ENCODE assay signal across 14 mouse cellular contexts in the genomic region with DNA sequence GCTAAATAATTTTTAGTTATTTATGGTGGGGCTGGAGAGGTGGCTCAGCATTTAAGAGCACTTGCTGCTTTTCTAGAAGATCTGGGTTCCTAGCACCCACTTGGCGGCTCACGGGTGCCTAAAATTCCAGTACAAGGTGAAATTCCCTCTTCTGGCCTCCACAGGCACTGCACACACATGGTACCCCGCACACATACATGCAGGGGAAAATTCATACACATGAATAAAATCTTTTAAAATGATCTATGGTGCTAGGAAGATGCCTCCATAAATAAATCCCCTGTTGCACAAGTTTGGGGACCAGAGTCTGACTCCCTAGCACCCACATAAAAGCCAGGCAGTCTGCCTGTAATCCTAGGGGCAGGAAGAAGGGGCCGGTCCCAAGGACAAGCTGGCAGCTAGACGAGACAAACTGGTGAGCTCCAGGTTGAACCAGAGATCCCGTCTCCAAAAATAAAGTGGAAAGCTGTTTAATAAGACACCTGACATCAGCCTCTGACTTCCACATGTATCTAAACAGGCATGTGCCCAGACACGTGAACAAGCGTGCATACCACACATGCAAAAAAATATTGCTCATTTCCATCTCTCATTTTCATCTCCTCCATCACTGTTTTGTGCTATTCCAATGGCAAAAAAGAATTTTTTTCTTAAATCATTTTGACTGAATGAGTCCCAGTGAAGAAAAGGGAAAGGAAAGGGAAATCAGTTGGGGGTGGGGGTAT. TPM values are rescaled to one million over a fixed set of nuclear protein-coding genes. Genes with fewer than 3 reads are reported as not detected.
A peak's percentile ranks its signal among the peaks of the same experiment; 100 is the strongest.
DNase-seq lines count a peak whose midpoint lies in the region; ATAC-seq and TF ChIP-seq lines count a peak whose summit lies in the region.
"Had no signal": no experiment of that assay in that cellular context is flagged by ENCODE, and none has a peak within 500 bp of the region (broad histone marks: within the 10 kb centered on the region; RNA-seq: fewer than 3 reads in every experiment).

No protein-coding gene starts in this region.

- no peaks in the 10 kb centered on the region for H3K36me3 ChIP-seq in heart, embryonic 14.5 days (ENCODE audit: control insufficient read depth, insufficient read depth, low read length)
- no peaks in the 10 kb centered on the region for H3K36me3 ChIP-seq in lung, embryonic 15.5 days
- no peaks in the 10 kb centered on the region for H3K36me3 ChIP-seq in embryonic facial prominence, embryonic 10.5 days (replicated peaks)
- no peaks in the 10 kb centered on the region for H3K36me3 ChIP-seq in liver, embryonic 16.5 days (ENCODE audit: control insufficient read depth, insufficient read depth)
- H3K36me3 ChIP-seq in forebrain, embryonic 11.5 days (ENCODE audit: control insufficient read depth, insufficient read depth, low read length): no peaks in the 10 kb centered on the region
- H3K36me3 ChIP-seq: hindbrain, embryonic 13.5 days had no signal

- 81% methylated on average over 8 of the region's 8 CpGs for WGBS in heart, embryonic 14.5 days
- 89% methylated on average over 8 of the region's 8 CpGs for WGBS in lung, embryonic 15.5 days
- WGBS in lung, adult 2 months: 78% methylated on average over 8 of the region's 8 CpGs
- WGBS in embryonic facial prominence, embryonic 10.5 days: 84% methylated on average over 8 of the region's 8 CpGs
- 53% methylated on average over 8 of the region's 8 CpGs for WGBS in liver, embryonic 16.5 days (ENCODE audit: insufficient replicate concordance)
- 83% methylated on average over 8 of the region's 8 CpGs for WGBS in forebrain, embryonic 11.5 days

- no peak for TF ChIP-seq POLR2A in lung, adult 2 months (IDR thresholded peaks at IDR 0.05; ENCODE audit: borderline replicate concordance, extremely low read depth, low read depth, low read length)

- TF ChIP-seq CTCF in lung, adult 2 months (IDR thresholded peaks at IDR 0.05; ENCODE audit: insufficient read depth, low read length): no peak

- peak overlapping the region; percentile 68 for H3K4me2 ChIP-seq in heart, embryonic 14.5 days (ENCODE audit: low read length)
- peak overlapping the region; percentile 83 for H3K4me2 ChIP-seq in lung, embryonic 15.5 days
- H3K4me2 ChIP-seq in liver, embryonic 16.5 days (ENCODE audit: low read depth, low read length): peak overlapping the region; percentile 74
- no peak overlapping the region for H3K4me2 ChIP-seq in forebrain, embryonic 11.5 days (ENCODE audit: low read depth, low read length, severe bottlenecking)
- H3K4me2 ChIP-seq: forebrain, embryonic 13.5 days; hindbrain, embryonic 13.5 days had no signal

- no peak for DNase-seq in heart, adult 9 months (ENCODE audit: low spot score in 2 of 2)
- DNase-seq in lung, adult 2 months: no peak
- DNase-seq in embryonic facial prominence, embryonic 10.5 days (ENCODE audit: low spot score): no peak
- DNase-seq in forebrain, embryonic 11.5 days (ENCODE audit: low spot score): no peak
- DNase-seq: cerebellum, adult 9-11 months; kidney, adult 9 months; right cerebral cortex, postnatal 14 days had no signal

- H3K27me3 ChIP-seq in heart, embryonic 14.5 days (ENCODE audit: control insufficient read depth, insufficient read depth, low read length): no peaks in the 10 kb centered on the region
- no peaks in the 10 kb centered on the region for H3K27me3 ChIP-seq in lung, embryonic 15.5 days
- peaks cover 27% of the 10 kb centered on the region for H3K27me3 ChIP-seq in embryonic facial prominence, embryonic 10.5 days (replicated peaks; ENCODE audit: low read depth, poor library complexity, severe bottlenecking)
- no peaks in the 10 kb centered on the region for H3K27me3 ChIP-seq in liver, embryonic 16.5 days (ENCODE audit: control insufficient read depth, insufficient read depth, low read depth, low read length)
- H3K27me3 ChIP-seq in forebrain, embryonic 11.5 days (ENCODE audit: control insufficient read depth, insufficient read depth, low read length): peaks cover 16% of the 10 kb centered on the region
- H3K27me3 ChIP-seq: Patski had no signal

- H3K27ac ChIP-seq in heart, embryonic 14.5 days (replicated peaks in 1 of 2; ENCODE audit: control insufficient read depth in 1 of 2, insufficient read depth in 1 of 2, low read depth in 2 of 2, low read length in 2 of 2): peak overlapping the region in 1 of 2 experiments; percentile 85; a peak in 1 of 4 replicates
- no peak overlapping the region for H3K27ac ChIP-seq in lung, embryonic 15.5 days
- H3K27ac ChIP-seq in embryonic facial prominence, embryonic 10.5 days (replicated peaks): no peak overlapping the region
- no peak overlapping the region; the same call in 1 of the 2 replicates for H3K27ac ChIP-seq in liver, embryonic 16.5 days (ENCODE audit: low read length)
- H3K27ac ChIP-seq in forebrain, embryonic 11.5 days (ENCODE audit: low read depth, low read length): no peak overlapping the region
- H3K27ac ChIP-seq: forebrain, embryonic 13.5 days; hindbrain, embryonic 13.5 days had no signal

- H3K4me1 ChIP-seq in heart, embryonic 14.5 days (ENCODE audit: control insufficient read depth in 2 of 2, insufficient read depth in 2 of 2, low read length in 2 of 2): peaks cover 9 to 10% of the 10 kb centered on the region in 2 experiments; a peak in 3 of 4 replicates
- peaks cover 15% of the 10 kb centered on the region for H3K4me1 ChIP-seq in lung, embryonic 15.5 days
- H3K4me1 ChIP-seq in lung, adult 2 months (ENCODE audit: control insufficient read depth, insufficient read depth, low read length): peaks cover 12% of the 10 kb centered on the region
- H3K4me1 ChIP-seq in embryonic facial prominence, embryonic 10.5 days: peaks cover 9% of the 10 kb centered on the region
- H3K4me1 ChIP-seq in liver, embryonic 16.5 days (ENCODE audit: control insufficient read depth, low read depth, low read length): peaks cover 59% of the 10 kb centered on the region
- 0 out of 2 replicates have a peak, but pooled peaks cover 4% of the 10 kb centered on the region for H3K4me1 ChIP-seq in forebrain, embryonic 11.5 days (replicated peaks; ENCODE audit: control insufficient read depth, insufficient read depth, low read length)

- H3K4me3 ChIP-seq in heart, embryonic 14.5 days (ENCODE audit: control insufficient read depth in 1 of 2, insufficient read depth in 1 of 2, low read depth in 1 of 2, low read length in 2 of 2): peak overlapping the region in 1 of 2 experiments; percentile 65; a peak in 2 of 4 replicates
- 0 out of 2 replicates have a peak overlapping the region, but pooled peaks have one; percentile 62 for H3K4me3 ChIP-seq in lung, embryonic 15.5 days
- H3K4me3 ChIP-seq in lung, adult 2 months (replicated peaks; ENCODE audit: extremely low read depth, low read depth, low read length): no peak overlapping the region
- peak overlapping the region; percentile 59; the same call in 1 of the 2 replicates for H3K4me3 ChIP-seq in embryonic facial prominence, embryonic 10.5 days
- peak overlapping the region; percentile 84 for H3K4me3 ChIP-seq in liver, embryonic 16.5 days (ENCODE audit: low read depth, low read length)
- no peak overlapping the region for H3K4me3 ChIP-seq in forebrain, embryonic 11.5 days (ENCODE audit: low read depth, low read length)
- H3K4me3 ChIP-seq: forebrain, embryonic 13.5 days had no signal

- no peak for ATAC-seq in heart, embryonic 14.5 days (ENCODE audit: insufficient number of reproducible peaks, insufficient read depth, low FRiP score, low read depth)
- no peak for ATAC-seq in lung, embryonic 15.5 days (ENCODE audit: borderline replicate concordance, extremely low read depth, low FRiP score, low TSS enrichment)
- ATAC-seq in liver, embryonic 16.5 days (ENCODE audit: low read depth): no peak
- ATAC-seq in forebrain, embryonic 11.5 days (replicated peaks; ENCODE audit: low FRiP score): no peak
- ATAC-seq: CD4-positive, CD25-positive, alpha-beta regulatory T cell, adult 4 months; forebrain, embryonic 13.5 days had no signal

- peak overlapping the region; percentile 77; the same call in 1 of the 2 replicates for H3K9ac ChIP-seq in heart, embryonic 14.5 days (ENCODE audit: low read length)
- no peak overlapping the region for H3K9ac ChIP-seq in lung, embryonic 15.5 days
- peak overlapping the region; percentile 94; the same call in 1 of the 2 replicates for H3K9ac ChIP-seq in liver, embryonic 16.5 days (ENCODE audit: low read depth, low read length)
- no peak overlapping the region for H3K9ac ChIP-seq in forebrain, embryonic 11.5 days (ENCODE audit: low read length)
- H3K9ac ChIP-seq: forebrain, embryonic 13.5 days; hindbrain, embryonic 13.5 days had no signal

- H3K9me3 ChIP-seq in heart, embryonic 14.5 days (ENCODE audit: control insufficient read depth, low read length): no peaks in the 10 kb centered on the region
- no peaks in the 10 kb centered on the region for H3K9me3 ChIP-seq in lung, embryonic 15.5 days
- H3K9me3 ChIP-seq in embryonic facial prominence, embryonic 10.5 days: no peaks in the 10 kb centered on the region
- H3K9me3 ChIP-seq in liver, embryonic 16.5 days (replicated peaks; ENCODE audit: control insufficient read depth, low read length): no peaks in the 10 kb centered on the region
- no peaks in the 10 kb centered on the region for H3K9me3 ChIP-seq in forebrain, embryonic 11.5 days (ENCODE audit: control insufficient read depth, low read length)
- H3K9me3 ChIP-seq: forebrain, embryonic 13.5 days; hindbrain, embryonic 13.5 days had no signal

RNA-seq across cellular contexts. Expression of a gene that starts 1.6 kb away (rescaled TPM):
- 58.1 and 61.9 TPM in 2 replicates for polyA plus RNA-seq in heart, embryonic 14.5 days (2014; fragmentation: Nextera tagmentation; extraction: Ambion mirVana)
- 34.5 and 37.5 TPM in 2 replicates for polyA plus RNA-seq in lung, embryonic 15.5 days (2015; fragmentation: Nextera tagmentation; extraction: Ambion mirVana)
- polyA plus RNA-seq in lung, adult 2 months (2012; rRNA removed): 74.6 and 91.7 TPM in 2 replicates
- 13.6 and 15.9 TPM in 2 replicates for polyA plus RNA-seq in embryonic facial prominence, embryonic 10.5 days (2016; fragmentation: Nextera tagmentation; extraction: Ambion mirVana)
- 54.9 and 62.8 TPM in 2 replicates for polyA plus RNA-seq in liver, embryonic 16.5 days (2015; fragmentation: Nextera tagmentation; extraction: Ambion mirVana)
- 8.1 and 11.9 TPM in 2 replicates for polyA plus RNA-seq in forebrain, embryonic 11.5 days (2014; fragmentation: Nextera tagmentation; extraction: Ambion mirVana)

RNA-seq across cellular contexts. Expression of a gene that starts 11.8 kb away (rescaled TPM):
- 154 and 157 TPM in 2 replicates for polyA plus RNA-seq in heart, embryonic 14.5 days (2014; fragmentation: Nextera tagmentation; extraction: Ambion mirVana)
- polyA plus RNA-seq in lung, embryonic 15.5 days (2015; fragmentation: Nextera tagmentation; extraction: Ambion mirVana): 179 and 194 TPM in 2 replicates
- 291 and 435 TPM in 2 replicates for polyA plus RNA-seq in lung, adult 2 months (2012; rRNA removed)
- 53.2 and 59.8 TPM in 2 replicates for polyA plus RNA-seq in embryonic facial prominence, embryonic 10.5 days (2016; fragmentation: Nextera tagmentation; extraction: Ambion mirVana)
- 212 and 230 TPM in 2 replicates for polyA plus RNA-seq in liver, embryonic 16.5 days (2015; fragmentation: Nextera tagmentation; extraction: Ambion mirVana)
- 34.1 and 35.6 TPM in 2 replicates for polyA plus RNA-seq in forebrain, embryonic 11.5 days (2014; fragmentation: Nextera tagmentation; extraction: Ambion mirVana)

RNA-seq across cellular contexts. Expression of a gene that starts 11.9 kb away (rescaled TPM):
- polyA plus RNA-seq in heart, embryonic 14.5 days (2014; fragmentation: Nextera tagmentation; extraction: Ambion mirVana): 88.3 and 89.0 TPM in 2 replicates
- polyA plus RNA-seq in lung, embryonic 15.5 days (2015; fragmentation: Nextera tagmentation; extraction: Ambion mirVana): 130 and 137 TPM in 2 replicates
- polyA plus RNA-seq in lung, adult 2 months (2012; rRNA removed): 96.8 and 123 TPM in 2 replicates
- polyA plus RNA-seq in embryonic facial prominence, embryonic 10.5 days (2016; fragmentation: Nextera tagmentation; extraction: Ambion mirVana): 106 and 111 TPM in 2 replicates
- polyA plus RNA-seq in liver, embryonic 16.5 days (2015; fragmentation: Nextera tagmentation; extraction: Ambion mirVana): 86.5 and 91.9 TPM in 2 replicates
- 102 and 106 TPM in 2 replicates for polyA plus RNA-seq in forebrain, embryonic 11.5 days (2014; fragmentation: Nextera tagmentation; extraction: Ambion mirVana)

RNA-seq across cellular contexts. Expression of a gene that starts 23.4 kb away (rescaled TPM):
- polyA plus RNA-seq in heart, embryonic 14.5 days (2014; fragmentation: Nextera tagmentation; extraction: Ambion mirVana): 14.4 and 16.4 TPM in 2 replicates
- 12.1 and 12.2 TPM in 2 replicates for polyA plus RNA-seq in lung, embryonic 15.5 days (2015; fragmentation: Nextera tagmentation; extraction: Ambion mirVana)
- 60.7 and 71.8 TPM in 2 replicates for polyA plus RNA-seq in lung, adult 2 months (2012; rRNA removed)
- 6.1 and 6.3 TPM in 2 replicates for polyA plus RNA-seq in embryonic facial prominence, embryonic 10.5 days (2016; fragmentation: Nextera tagmentation; extraction: Ambion mirVana)
- 54.4 and 59.7 TPM in 2 replicates for polyA plus RNA-seq in liver, embryonic 16.5 days (2015; fragmentation: Nextera tagmentation; extraction: Ambion mirVana)
- 4.2 and 4.6 TPM in 2 replicates for polyA plus RNA-seq in forebrain, embryonic 11.5 days (2014; fragmentation: Nextera tagmentation; extraction: Ambion mirVana)

RNA-seq across cellular contexts. Expression of a gene that starts 31.6 kb away (rescaled TPM):
- polyA plus RNA-seq in heart, embryonic 14.5 days (2014; fragmentation: Nextera tagmentation; extraction: Ambion mirVana): 13.7 and 13.8 TPM in 2 replicates
- 27.4 and 28.2 TPM in 2 replicates for polyA plus RNA-seq in lung, embryonic 15.5 days (2015; fragmentation: Nextera tagmentation; extraction: Ambion mirVana)
- polyA plus RNA-seq in lung, adult 2 months (2012; rRNA removed): 19.3 and 21.3 TPM in 2 replicates
- 28.0 and 28.8 TPM in 2 replicates for polyA plus RNA-seq in embryonic facial prominence, embryonic 10.5 days (2016; fragmentation: Nextera tagmentation; extraction: Ambion mirVana)
- 11.8 and 14.1 TPM in 2 replicates for polyA plus RNA-seq in liver, embryonic 16.5 days (2015; fragmentation: Nextera tagmentation; extraction: Ambion mirVana)
- polyA plus RNA-seq in forebrain, embryonic 11.5 days (2014; fragmentation: Nextera tagmentation; extraction: Ambion mirVana): 21.4 and 21.5 TPM in 2 replicates

Comparison
In these comparisons a context has a peak if more than half of its experiments do, and no peak if none do; other contexts are left out.
1. H3K4me3 ChIP-seq: peak in lung, embryonic 15.5 days (single experiment), embryonic facial prominence, embryonic 10.5 days (single experiment) and liver, embryonic 16.5 days (single experiment); none in lung, adult 2 months (single experiment) and forebrain, embryonic 11.5 days (single experiment).
2. H3K9ac ChIP-seq: peak in heart, embryonic 14.5 days (single experiment) and liver, embryonic 16.5 days (single experiment); none in lung, embryonic 15.5 days (single experiment) and forebrain, embryonic 11.5 days (single experiment).